Mouse (Mus musculus) C2C12 (cell line): ENCODE data around the gene Apoc4.

ENCODE experiments used
- CTCF ChIP-seq: IDR thresholded peaks from one replicate; pipeline ENCODE4 v1.5.1; 2011; ENCODE audit not compliant: control insufficient read depth, insufficient read depth, insufficient read length
- MAX ChIP-seq: IDR thresholded peaks from one replicate; pipeline ENCODE4 v1.6.1; 2011; ENCODE audit warnings: mild to moderate bottlenecking, control low read depth
- USF1 ChIP-seq: IDR thresholded peaks from one replicate; pipeline ENCODE4 v1.6.1; 2011; ENCODE audit warnings: low read depth, mild to moderate bottlenecking, control low read depth, moderate library complexity

DNA sequence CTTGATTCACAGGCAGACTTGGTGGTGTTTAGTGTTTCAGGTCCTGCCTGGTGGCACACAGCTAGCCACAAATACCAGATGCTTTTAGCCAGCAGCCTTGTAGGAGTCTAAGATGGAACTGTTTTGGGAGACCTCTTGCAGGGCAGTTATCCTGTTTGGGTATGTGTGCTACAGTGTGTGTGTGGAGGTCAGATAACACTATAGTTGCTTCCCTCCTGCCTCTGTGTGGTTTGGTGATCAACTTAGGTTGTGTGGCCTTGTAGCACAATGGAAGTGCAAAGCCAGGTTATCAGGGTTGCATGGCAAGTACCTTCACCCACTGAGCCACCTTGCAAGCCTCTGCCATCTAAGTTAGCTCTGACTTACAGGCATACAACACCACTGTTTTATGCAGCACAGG, 48.6 kb downstream of the Apoc4 start:
- TF ChIP-seq USF1 (no peak), CTCF (no peak), MAX (no peak)
